Mouse (Mus musculus) intestine, embryonic 16.5 days (tissue): Measurements from ENCODE around the gene Trpm3. TPM values are rescaled to one million over a fixed set of nuclear protein-coding genes. Genes with fewer than 3 reads are reported as not detected.

Experiments
- ATAC-seq: fragments of 200-750 bp; cut with Nextera tagmentation; 2 replicates; pipeline ENCODE4 v1.8.0; 2017; ENCODE audit warnings: moderate TSS enrichment, moderate library complexity
- H3K27ac ChIP-seq: fragments of 300-500 bp; sonication (generic); 2 replicates; pipeline ENCODE4 v1.5.1; 2014; ENCODE audit warnings: mild to moderate bottlenecking, low read length
- H3K27me3 ChIP-seq: fragments of 300-500 bp; sonication (generic); replicated peaks from 2 replicates; pipeline ENCODE4 v1.6.1; 2014; ENCODE audit warnings: low read length, control low read depth, mixed read lengths; ENCODE audit not compliant: control insufficient read depth, insufficient read depth
- H3K36me3 ChIP-seq: fragments of 300-500 bp; sonication (generic); 2 replicates; pipeline ENCODE4 v1.6.1; 2014; ENCODE audit warnings: low read length, control low read depth; ENCODE audit not compliant: control insufficient read depth, insufficient read depth
- H3K4me1 ChIP-seq: fragments of 300-500 bp; sonication (generic); 2 replicates; pipeline ENCODE4 v1.6.1; 2014; ENCODE audit warnings: low read length, control low read depth, mixed read lengths; ENCODE audit not compliant: control insufficient read depth, insufficient read depth
- H3K4me2 ChIP-seq: fragments of 300-500 bp; sonication (generic); 2 replicates; pipeline ENCODE4 v1.6.1; 2014; ENCODE audit warnings: low read depth, low read length, control low read depth
- H3K4me3 ChIP-seq: fragments of 300-500 bp; sonication (generic); 2 replicates; pipeline ENCODE4 v1.5.1; 2014; ENCODE audit warnings: mild to moderate bottlenecking, low read length
- H3K9ac ChIP-seq: fragments of 300-500 bp; sonication (generic); 2 replicates; pipeline ENCODE4 v1.6.1; 2014; ENCODE audit warnings: low read depth, low read length
- H3K9me3 ChIP-seq: fragments of 300-500 bp; sonication (generic); 2 replicates; pipeline ENCODE4 v1.6.1; 2016; ENCODE audit warnings: low read length, control low read depth; ENCODE audit not compliant: control insufficient read depth
- WGBS: fragments of 180-500 bp; shearing (Covaris S2); extraction: QIAGEN DNeasy Blood & Tissue Kit; methylation state at CpG from one replicate; pipeline ENCODE4 v1.1.7; 2014; 5-methylcytosine and 5-hydroxymethylcytosine counted together
- polyA plus RNA-seq: library from polyadenylated mRNA; unstranded; fragments of >200 nt; fragmentation: Nextera tagmentation; extraction: Ambion mirVana; gene quantifications from 2 replicates; pipeline ENCODE4 v1.2.1, GENCODE M21; 2015

Trpm3 gene
- polyA plus RNA-seq, 1 experiment from 2014 or later = 0.27 TPM

GRCm38 (mm10) chr19:23000293-23000692, 861.4 kb downstream of the Trpm3 start:
- H3K9me3 ChIP-seq = no peaks in the 10 kb centered on the region
- 93% methylated on average over 1 of the region's 1 CpGs for WGBS
- no peaks in the 10 kb centered on the region for H3K27me3 ChIP-seq
- no peak overlapping the region for H3K4me2 ChIP-seq
- no peaks in the 10 kb centered on the region for H3K36me3 ChIP-seq
- no peak overlapping the region for H3K4me3 ChIP-seq
- ATAC-seq = no peak
- no peak overlapping the region for H3K27ac ChIP-seq
- H3K9ac ChIP-seq = no peak overlapping the region
- H3K4me1 ChIP-seq = no peaks in the 10 kb centered on the region

- Histone ChIP-seq H3K27me3 (no peaks in the 10 kb centered on the region), H3K27ac (no peak overlapping the region), H3K9ac (no peak overlapping the region), H3K4me1 (no peaks in the 10 kb centered on the region), H3K4me2 (no peak overlapping the region), H3K9me3 (no peaks in the 10 kb centered on the region), H3K4me3 (no peak overlapping the region), H3K36me3 (no peaks in the 10 kb centered on the region)
- 35% methylated on average over 8 of the region's 8 CpGs for WGBS
- ATAC-seq = no peak
Observed at GRCm38 (mm10) chr19:23003861-23004260, 865.0 kb downstream of the Trpm3 start.

- no peaks in the 10 kb centered on the region for H3K4me1 ChIP-seq
- no peaks in the 10 kb centered on the region for H3K27me3 ChIP-seq
- H3K27ac ChIP-seq = no peak overlapping the region
- no peaks in the 10 kb centered on the region for H3K36me3 ChIP-seq
- ATAC-seq = no peak
- no peaks in the 10 kb centered on the region for H3K9me3 ChIP-seq
- H3K4me2 ChIP-seq = no peak overlapping the region
- WGBS = 92% methylated on average over 7 of the region's 7 CpGs
- no peak overlapping the region for H3K9ac ChIP-seq
- H3K4me3 ChIP-seq = no peak overlapping the region
Observed at GRCm38 (mm10) chr19:23005851-23006250, 867.0 kb downstream of the Trpm3 start.

- Histone ChIP-seq H3K27ac (no peak overlapping the region), H3K4me1 (no peaks in the 10 kb centered on the region), H3K9me3 (no peaks in the 10 kb centered on the region), H3K4me3 (no peak overlapping the region), H3K4me2 (no peak overlapping the region), H3K36me3 (no peaks in the 10 kb centered on the region), H3K27me3 (no peaks in the 10 kb centered on the region), H3K9ac (no peak overlapping the region)
- ATAC-seq = no peak
- 62% methylated on average over 11 of the region's 11 CpGs for WGBS
Observed at GRCm38 (mm10) chr19:23006517-23007273, 867.8 kb downstream of the Trpm3 start.

- ATAC-seq = no peak
- Histone ChIP-seq H3K9me3 (no peaks in the 10 kb centered on the region), H3K4me3 (no peak overlapping the region), H3K36me3 (no peaks in the 10 kb centered on the region), H3K9ac (no peak overlapping the region), H3K27ac (no peak overlapping the region), H3K27me3 (no peaks in the 10 kb centered on the region), H3K4me2 (no peak overlapping the region), H3K4me1 (no peaks in the 10 kb centered on the region)
- 57% methylated on average over 1 of the region's 2 CpGs for whole genome bisulfite sequencing
Observed at GRCm38 (mm10) chr19:23013695-23014094, 874.8 kb downstream of the Trpm3 start.

GRCm38 (mm10) chr19:23015516-23015915, 876.7 kb downstream of the Trpm3 start:
- no peaks in the 10 kb centered on the region for H3K4me1 ChIP-seq
- H3K27ac ChIP-seq = no peak overlapping the region
- H3K36me3 ChIP-seq = no peaks in the 10 kb centered on the region
- no peaks in the 10 kb centered on the region for H3K9me3 ChIP-seq
- H3K27me3 ChIP-seq = no peaks in the 10 kb centered on the region
- no peak overlapping the region for H3K4me3 ChIP-seq
- H3K4me2 ChIP-seq = no peak overlapping the region
- no peak overlapping the region for H3K9ac ChIP-seq
- ATAC-seq = no peak
- WGBS = 52% methylated on average over 3 of the region's 3 CpGs

GRCm38 (mm10) chr19:23018186-23018727, 879.4 kb downstream of the Trpm3 start:
- Histone ChIP-seq H3K36me3 (no peaks in the 10 kb centered on the region), H3K9me3 (no peaks in the 10 kb centered on the region), H3K4me3 (no peak overlapping the region), H3K4me2 (no peak overlapping the region), H3K27me3 (no peaks in the 10 kb centered on the region), H3K27ac (no peak overlapping the region), H3K4me1 (no peaks in the 10 kb centered on the region), H3K9ac (no peak overlapping the region)
- 85% methylated on average over 2 of the region's 2 CpGs for WGBS
- no peak for ATAC-seq

- Histone ChIP-seq H3K9me3 (no peaks in the 10 kb centered on the region), H3K4me3 (no peak overlapping the region), H3K9ac (no peak overlapping the region), H3K4me1 (no peaks in the 10 kb centered on the region), H3K27me3 (no peaks in the 10 kb centered on the region), H3K36me3 (no peaks in the 10 kb centered on the region), H3K27ac (no peak overlapping the region), H3K4me2 (no peak overlapping the region)
- ATAC-seq = no peak
- WGBS = 90% methylated on average over 6 of the region's 6 CpGs
Observed at GRCm38 (mm10) chr19:23022902-23023301, 884.1 kb downstream of the Trpm3 start.

GRCm38 (mm10) chr19:23023316-23023960, 884.6 kb downstream of the Trpm3 start:
- Histone ChIP-seq H3K9ac (no peak overlapping the region), H3K9me3 (no peaks in the 10 kb centered on the region), H3K4me2 (no peak overlapping the region), H3K27me3 (no peaks in the 10 kb centered on the region), H3K27ac (no peak overlapping the region), H3K4me1 (no peaks in the 10 kb centered on the region), H3K4me3 (no peak overlapping the region), H3K36me3 (no peaks in the 10 kb centered on the region)
- no peak for ATAC-seq
- 85% methylated on average over 7 of the region's 7 CpGs for WGBS
